Mouse (Mus musculus) frontal cortex, adult (tissue): ENCODE results near the gene Aifm1.

Experiments used
- ATAC-seq: cut with Nextera tagmentation; 2 replicates; pipeline ENCODE4 v1.9.2; 2017; ENCODE audit warnings: mild to moderate bottlenecking, moderate library complexity, mixed read lengths; ENCODE audit not compliant: low TSS enrichment

Gene Aifm1

GRCm38 (mm10) chrX:48513166-48513807 lies at the start of gene Aifm1:
Gene Aifm1, minus strand, starts transcription at chrX:48513563.
- ATAC-seq: peak; percentile 100

- ATAC-seq: peak; percentile 94
Observed at GRCm38 (mm10) chrX:48532175-48532574, 18.8 kb upstream of the Aifm1 start.

GRCm38 (mm10) chrX:48526435-48526834 lies 13.1 kb upstream of the Aifm1 start:
- peak; percentile 25; the same call in 1 of the 2 replicates for ATAC-seq

GRCm38 (mm10) chrX:48525866-48526265 lies 12.5 kb upstream of the Aifm1 start:
- peak; percentile 84 for ATAC-seq

GRCm38 (mm10) chrX:48525332-48525731 lies 12.0 kb upstream of the Aifm1 start:
- peak; percentile 43; the same call in 1 of the 2 replicates for ATAC-seq

GRCm38 (mm10) chrX:48523512-48523911 lies 10.1 kb upstream of the Aifm1 start:
- ATAC-seq: no peak

GRCm38 (mm10) chrX:48521651-48522050 lies 8.3 kb upstream of the Aifm1 start:
- no peak for ATAC-seq

GRCm38 (mm10) chrX:48519549-48520085 lies 6.3 kb upstream of the Aifm1 start:
- no peak; the same call in 1 of the 2 replicates for ATAC-seq

GRCm38 (mm10) chrX:48518808-48519548 lies 5.6 kb upstream of the Aifm1 start, which contains the start of gene Rab33a:
Gene Rab33a, plus strand, starts transcription at chrX:48519285.
- ATAC-seq: peak; percentile 75

- peak; percentile 81 for ATAC-seq
Observed at GRCm38 (mm10) chrX:48518211-48518807, 4.9 kb upstream of the Aifm1 start.

- no peak for ATAC-seq
Observed at GRCm38 (mm10) chrX:48513824-48514223, 461 bp upstream of the Aifm1 start.

- ATAC-seq: no peak
Observed at GRCm38 (mm10) chrX:48493763-48494162, 19.6 kb downstream of the Aifm1 start.

GRCm38 (mm10) chrX:48481687-48482086 lies 31.7 kb downstream of the Aifm1 start:
- no peak for ATAC-seq

GRCm38 (mm10) chrX:48481095-48481494 lies 32.3 kb downstream of the Aifm1 start:
- no peak for ATAC-seq

- no peak for ATAC-seq
Observed at GRCm38 (mm10) chrX:48467355-48467946, 45.9 kb downstream of the Aifm1 start.

- ATAC-seq: no peak
Observed at GRCm38 (mm10) chrX:48466174-48466573, 47.2 kb downstream of the Aifm1 start.

- ATAC-seq: no peak
Observed at GRCm38 (mm10) chrX:48464436-48464835, 48.9 kb downstream of the Aifm1 start.

GRCm38 (mm10) chrX:48463636-48464035 lies 49.7 kb downstream of the Aifm1 start:
- ATAC-seq: no peak

GRCm38 (mm10) chrX:48462754-48463507 lies 50.4 kb downstream of the Aifm1 start, which contains the start of gene Elf4:
Gene Elf4, minus strand, starts transcription at chrX:48463132.
- peak; percentile 82 for ATAC-seq

- ATAC-seq: no peak; the same call in 1 of the 2 replicates
Observed at GRCm38 (mm10) chrX:48462297-48462696, 51.1 kb downstream of the Aifm1 start.

- no peak for ATAC-seq
Observed at GRCm38 (mm10) chrX:48461006-48461405, 52.4 kb downstream of the Aifm1 start.
